Mouse (Mus musculus): Measurements from ENCODE around the gene Rgcc.

The Rgcc gene

GRCm38 (mm10) chr14:79278927-79279326, 22.5 kb downstream of the Rgcc start:
- no peak for DNase-seq (ENCODE audit: low spot score)

GRCm38 (mm10) chr14:79277922-79278321, 23.5 kb downstream of the Rgcc start:
- DNase-seq (ENCODE audit: low spot score): no peak

- DNase-seq (ENCODE audit: low spot score): no peak
Observed at GRCm38 (mm10) chr14:79275870-79276395, 25.5 kb downstream of the Rgcc start.

GRCm38 (mm10) chr14:79275441-79275840, 26.0 kb downstream of the Rgcc start:
- no peak for DNase-seq (ENCODE audit: low spot score)

- DNase-seq (ENCODE audit: low spot score): no peak
Observed at GRCm38 (mm10) chr14:79273697-79274477, 27.6 kb downstream of the Rgcc start.

- no peak for DNase-seq (ENCODE audit: low spot score)
Observed at GRCm38 (mm10) chr14:79272991-79273390, 28.5 kb downstream of the Rgcc start.

- DNase-seq (ENCODE audit: low spot score): no peak
Observed at GRCm38 (mm10) chr14:79272188-79272694, 29.2 kb downstream of the Rgcc start.

GRCm38 (mm10) chr14:79269551-79269950, 31.9 kb downstream of the Rgcc start:
- DNase-seq (ENCODE audit: low spot score): no peak

- DNase-seq (ENCODE audit: low spot score): no peak
Observed at GRCm38 (mm10) chr14:79267878-79268277, 33.6 kb downstream of the Rgcc start.

GRCm38 (mm10) chr14:79267382-79267781, 34.1 kb downstream of the Rgcc start:
- DNase-seq (ENCODE audit: low spot score): no peak

- DNase-seq (ENCODE audit: low spot score): no peak
Observed at GRCm38 (mm10) chr14:79266408-79266807, 35.0 kb downstream of the Rgcc start.

- DNase-seq (ENCODE audit: low spot score): no peak
Observed at GRCm38 (mm10) chr14:79265738-79266137, 35.7 kb downstream of the Rgcc start.

GRCm38 (mm10) chr14:79263321-79263720, 38.1 kb downstream of the Rgcc start:
- DNase-seq (ENCODE audit: low spot score): no peak

GRCm38 (mm10) chr14:79262677-79263076, 38.8 kb downstream of the Rgcc start:
- DNase-seq (ENCODE audit: low spot score): no peak

GRCm38 (mm10) chr14:79259062-79259779, 42.2 kb downstream of the Rgcc start:
- no peak for DNase-seq (ENCODE audit: low spot score)

GRCm38 (mm10) chr14:79256656-79257055, 44.8 kb downstream of the Rgcc start:
- DNase-seq (ENCODE audit: low spot score): no peak

GRCm38 (mm10) chr14:79255786-79256185, 45.7 kb downstream of the Rgcc start:
- DNase-seq (ENCODE audit: low spot score): no peak

GRCm38 (mm10) chr14:79251727-79252285, 49.6 kb downstream of the Rgcc start:
- no peak for DNase-seq (ENCODE audit: low spot score)

GRCm38 (mm10) chr14:79244571-79244970, 56.9 kb downstream of the Rgcc start:
- DNase-seq (ENCODE audit: low spot score): no peak

GRCm38 (mm10) chr14:79243038-79243883, 58.2 kb downstream of the Rgcc start:
- no peak for DNase-seq (ENCODE audit: low spot score)

- no peak for DNase-seq (ENCODE audit: low spot score)
Observed at GRCm38 (mm10) chr14:79242386-79242720, 59.1 kb downstream of the Rgcc start.
